Mouse (Mus musculus) cerebellum, adult 18-20 months (tissue): ENCODE data around the gene Zfp593.

Experiments used
- DNase-seq, 2 experiments: peaks; one replicate each; pipeline ENCODE4 v3.0.0; 2021

Zfp593 gene

GRCm38 (mm10) chr4:134256407-134257197 is 11.2 kb upstream of the Zfp593 start:
- DNase-seq = no peak

GRCm38 (mm10) chr4:134255854-134256253 is 10.5 kb upstream of the Zfp593 start:
- DNase-seq = no peak

GRCm38 (mm10) chr4:134254835-134255234 is 9.4 kb upstream of the Zfp593 start:
- no peak for DNase-seq

GRCm38 (mm10) chr4:134253722-134254324 is 8.4 kb upstream of the Zfp593 start, which contains the start of gene Grrp1:
TSS of gene Grrp1 (minus strand) at chr4:134254106.
- no peak for DNase-seq

GRCm38 (mm10) chr4:134252911-134253721 is 7.7 kb upstream of the Zfp593 start:
- DNase-seq = no peak

GRCm38 (mm10) chr4:134252131-134252910 is 6.9 kb upstream of the Zfp593 start:
- no peak for DNase-seq

- peak; percentile 18 to 39 for DNase-seq
Measured at GRCm38 (mm10) chr4:134251241-134252130, 6.1 kb upstream of the Zfp593 start.

- no peak for DNase-seq
Measured at GRCm38 (mm10) chr4:134250930-134251240, 5.5 kb upstream of the Zfp593 start.

GRCm38 (mm10) chr4:134250116-134250929 is 4.9 kb upstream of the Zfp593 start:
- DNase-seq = no peak

- DNase-seq = peak; percentile 61 to 78
Measured at GRCm38 (mm10) chr4:134249651-134250050, 4.3 kb upstream of the Zfp593 start.

- peak; percentile 16 to 35 for DNase-seq
Measured at GRCm38 (mm10) chr4:134246719-134247258, 1.4 kb upstream of the Zfp593 start, which contains the start of gene Gm30191. TSS of gene Gm30191 (plus strand) at chr4:134246935.

GRCm38 (mm10) chr4:134246256-134246655 is 864 bp upstream of the Zfp593 start:
- no peak for DNase-seq

GRCm38 (mm10) chr4:134243516-134244250 is 1.7 kb downstream of the Zfp593 start, which contains the start of gene E130218I03Rik:
TSS of gene E130218I03Rik (plus strand) at chr4:134243662.
- DNase-seq = no peak

GRCm38 (mm10) chr4:134238686-134239085 is 6.7 kb downstream of the Zfp593 start:
- DNase-seq = peak; percentile 28 to 37

- DNase-seq = peak; percentile 73 to 74
Measured at GRCm38 (mm10) chr4:134238279-134238651, 7.1 kb downstream of the Zfp593 start, which contains the start of gene Cnksr1. TSS of gene Cnksr1 (minus strand) at chr4:134238399.

GRCm38 (mm10) chr4:134237582-134238278 is 7.7 kb downstream of the Zfp593 start:
- no peak for DNase-seq

- DNase-seq = no peak
Measured at GRCm38 (mm10) chr4:134234876-134235275, 10.5 kb downstream of the Zfp593 start.

GRCm38 (mm10) chr4:134230431-134230830 is 15.0 kb downstream of the Zfp593 start:
- DNase-seq = no peak

- DNase-seq = no peak
Measured at GRCm38 (mm10) chr4:134227194-134227593, 18.2 kb downstream of the Zfp593 start, which contains the start of gene Catsper4. TSS of gene Catsper4 (minus strand) at chr4:134227383.
